Mouse (Mus musculus) liver, embryonic 14.5 days (tissue): ENCODE results near the gene Gas2l3.

Experiments
- CTCF ChIP-seq: IDR thresholded peaks from 2 replicates; pipeline ENCODE4 v1.5.1; 2016; ENCODE audit warnings: antibody characterized with exemption, low read depth, control low read depth
- EP300 ChIP-seq: IDR thresholded peaks from 2 replicates; pipeline ENCODE4 v1.6.1; 2016; ENCODE audit warnings: antibody characterized with exemption, low read depth

DNA sequence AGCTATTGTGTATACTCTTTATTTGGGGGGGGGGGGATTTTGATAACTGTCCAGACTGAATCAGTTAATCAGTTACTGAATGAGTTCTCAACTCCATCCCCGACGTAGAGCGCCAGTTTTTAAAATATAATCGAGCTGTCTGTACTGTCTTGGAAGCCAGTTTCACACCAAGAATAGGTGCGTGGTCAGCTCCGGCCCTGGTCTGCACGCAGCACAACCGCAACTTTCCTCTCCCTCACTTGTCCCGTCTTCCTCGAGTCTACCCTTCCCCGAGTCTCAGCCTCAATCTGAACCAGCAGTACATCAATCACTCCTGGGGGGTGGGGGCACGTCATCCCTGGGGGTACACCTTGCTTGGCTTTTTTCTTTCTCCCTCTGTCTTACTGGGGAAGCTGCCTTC, 8.4 kb downstream of the Gas2l3 start:
- TF ChIP-seq CTCF = no peak
- TF ChIP-seq EP300 = no peak
